In genomic region chr7:116161544-116161943, GRCm38 (mm10) we compare ENCODE assay signal across 8 mouse cellular contexts.
A peak's percentile ranks its signal among the peaks of the same experiment; 100 is the strongest.
DNase-seq lines count a peak whose midpoint lies in the region; ATAC-seq and TF ChIP-seq lines count a peak whose summit lies in the region.

No protein-coding gene starts in this region.

- no peaks in the 10 kb centered on the region for H3K4me1 ChIP-seq in ES-Bruce4 (ENCODE audit: control insufficient read depth, insufficient read depth, low read length)
- H3K4me1 ChIP-seq in cerebellum, adult 2 months (ENCODE audit: control insufficient read depth, insufficient read depth, low read length) = no peaks in the 10 kb centered on the region
- no peaks in the 10 kb centered on the region for H3K4me1 ChIP-seq in forebrain, postnatal 0 days (ENCODE audit: insufficient read depth)
- no peaks in the 10 kb centered on the region for H3K4me1 ChIP-seq in kidney, postnatal 0 days (replicated peaks; ENCODE audit: insufficient read depth, low read length)

- peaks cover 12% of the 10 kb centered on the region for H3K36me3 ChIP-seq in ES-Bruce4 (ENCODE audit: control insufficient read depth, insufficient read depth, low read length, poor library complexity, severe bottlenecking)
- no peaks in the 10 kb centered on the region for H3K36me3 ChIP-seq in forebrain, postnatal 0 days (ENCODE audit: insufficient read depth)
- H3K36me3 ChIP-seq in kidney, postnatal 0 days (ENCODE audit: insufficient read depth, low read length) = peaks cover 3% of the 10 kb centered on the region; the same call in 1 of the 2 replicates

- no peaks in the 10 kb centered on the region for H3K27me3 ChIP-seq in ES-Bruce4 (ENCODE audit: control insufficient read depth, insufficient read depth, low read length, poor library complexity, severe bottlenecking)
- H3K27me3 ChIP-seq in cerebellum, adult 2 months (ENCODE audit: control insufficient read depth, insufficient read depth, low read length) = no peaks in the 10 kb centered on the region
- no peaks in the 10 kb centered on the region for H3K27me3 ChIP-seq in forebrain, postnatal 0 days (ENCODE audit: insufficient read depth, low read length)
- H3K27me3 ChIP-seq in kidney, postnatal 0 days (ENCODE audit: insufficient read depth, low read length) = no peaks in the 10 kb centered on the region

- TF ChIP-seq EP300 in ES-Bruce4 (IDR thresholded peaks at IDR 0.05; ENCODE audit: insufficient read depth, low read depth, low read length) = no peak

- 21% methylated on average over 5 of the region's 5 CpGs for WGBS in cerebellum, adult 2 months
- 24% methylated on average over 5 of the region's 5 CpGs for WGBS in forebrain, postnatal 0 days
- WGBS in kidney, postnatal 0 days = 20% methylated on average over 5 of the region's 5 CpGs

- peak; percentile 60 for TF ChIP-seq CTCF in ES-Bruce4 (IDR thresholded peaks at IDR 0.05; ENCODE audit: low read depth, low read length)
- TF ChIP-seq CTCF in cerebellum, adult 2 months (IDR thresholded peaks at IDR 0.05; ENCODE audit: borderline replicate concordance, insufficient read depth, low read depth, low read length) = peak; percentile 87
- TF ChIP-seq CTCF in forebrain, postnatal 0 days (IDR thresholded peaks at IDR 0.05; ENCODE audit: low read depth) = peak; percentile 94
- peak; percentile 89 for TF ChIP-seq CTCF in kidney, postnatal 0 days (IDR thresholded peaks at IDR 0.05; ENCODE audit: low read depth)

- H3K4me3 ChIP-seq in ES-Bruce4 (ENCODE audit: low read depth, low read length) = no peak overlapping the region
- no peak overlapping the region for H3K4me3 ChIP-seq in cerebellum, adult 2 months (replicated peaks; ENCODE audit: insufficient read depth, low read depth, low read length)
- no peak overlapping the region for H3K4me3 ChIP-seq in forebrain, postnatal 0 days (ENCODE audit: low read depth, low read length)
- H3K4me3 ChIP-seq in kidney, postnatal 0 days (replicated peaks; ENCODE audit: low read depth, low read length) = no peak overlapping the region

- no peaks in the 10 kb centered on the region for H3K9me3 ChIP-seq in ES-Bruce4 (replicated peaks; ENCODE audit: control insufficient read depth, insufficient read depth, low read length, poor library complexity, severe bottlenecking)
- no peaks in the 10 kb centered on the region for H3K9me3 ChIP-seq in forebrain, postnatal 0 days (ENCODE audit: low read length)
- no peaks in the 10 kb centered on the region for H3K9me3 ChIP-seq in kidney, postnatal 0 days (replicated peaks; ENCODE audit: low read length)

- peak; percentile 81 for ATAC-seq in forebrain, postnatal 0 days
- peak; percentile 67 for ATAC-seq in kidney, postnatal 0 days (replicated peaks; ENCODE audit: low FRiP score, low read depth)
- peak; percentile 68 for ATAC-seq in megakaryocyte, adult 5-6 weeks (ENCODE audit: poor library complexity, severe bottlenecking)

- no peak overlapping the region for H3K9ac ChIP-seq in ES-Bruce4 (ENCODE audit: low read depth, poor library complexity, severe bottlenecking)
- H3K9ac ChIP-seq in forebrain, postnatal 0 days = no peak overlapping the region
- no peak overlapping the region for H3K9ac ChIP-seq in kidney, postnatal 0 days (ENCODE audit: low read depth, low read length)

- H3K27ac ChIP-seq in ES-Bruce4 (ENCODE audit: insufficient read depth, low read length) = no peak overlapping the region
- no peak overlapping the region for H3K27ac ChIP-seq in cerebellum, adult 2 months (ENCODE audit: insufficient read depth, low read length)
- no peak overlapping the region for H3K27ac ChIP-seq in forebrain, postnatal 0 days (ENCODE audit: low read depth, low read length)
- H3K27ac ChIP-seq in kidney, postnatal 0 days = no peak overlapping the region

- no peak overlapping the region for H3K4me2 ChIP-seq in forebrain, postnatal 0 days (ENCODE audit: low read depth)
- no peak overlapping the region for H3K4me2 ChIP-seq in kidney, postnatal 0 days (ENCODE audit: low read length)

- DNase-seq in adrenal gland, adult (ENCODE audit: inconsistent age in 2 of 2, low spot score in 1 of 2) = peak; percentile 34 to 81
- DNase-seq in adrenal gland, adult 8-10 months = no peak
- peak; percentile 38 to 46 for DNase-seq in cerebellum, adult 2 months
- DNase-seq in forebrain, postnatal 0 days = peak; percentile 82
- DNase-seq in kidney, postnatal 0 days (ENCODE audit: low spot score) = peak; percentile 68
- DNase-seq in right cerebral cortex, postnatal 25 days = peak; percentile 47

- TF ChIP-seq POLR2A in ES-Bruce4 (IDR thresholded peaks at IDR 0.05; ENCODE audit: insufficient read depth, low read length) = no peak
- no peak for TF ChIP-seq POLR2A in cerebellum, adult 2 months (IDR thresholded peaks at IDR 0.05; ENCODE audit: borderline replicate concordance, insufficient read depth, low read length)
